Mouse (Mus musculus) kidney, adult 8-10 months (tissue): ENCODE data around the gene Skap1.
A peak's percentile ranks its signal among the peaks of the same experiment; 100 is the strongest.
"Not testable (repeated sequence)": the region's sequence is repeated elsewhere in the genome, so short reads cannot be mapped to it uniquely, and the experiment has no call there.

Source experiments
- DNase-seq, 2 experiments: peaks; one replicate each; pipeline ENCODE4 v3.0.0; 2022

The Skap1 gene

GRCm38 (mm10) chr11:96703813-96704212 lies 239.4 kb downstream of the Skap1 start:
- DNase-seq: no peak

- peak in 1 of 2 experiments; percentile 14 for DNase-seq
Observed at GRCm38 (mm10) chr11:96711268-96711667, 246.9 kb downstream of the Skap1 start.

- DNase-seq: no peak
Observed at GRCm38 (mm10) chr11:96711670-96712069, 247.3 kb downstream of the Skap1 start.

DNA sequence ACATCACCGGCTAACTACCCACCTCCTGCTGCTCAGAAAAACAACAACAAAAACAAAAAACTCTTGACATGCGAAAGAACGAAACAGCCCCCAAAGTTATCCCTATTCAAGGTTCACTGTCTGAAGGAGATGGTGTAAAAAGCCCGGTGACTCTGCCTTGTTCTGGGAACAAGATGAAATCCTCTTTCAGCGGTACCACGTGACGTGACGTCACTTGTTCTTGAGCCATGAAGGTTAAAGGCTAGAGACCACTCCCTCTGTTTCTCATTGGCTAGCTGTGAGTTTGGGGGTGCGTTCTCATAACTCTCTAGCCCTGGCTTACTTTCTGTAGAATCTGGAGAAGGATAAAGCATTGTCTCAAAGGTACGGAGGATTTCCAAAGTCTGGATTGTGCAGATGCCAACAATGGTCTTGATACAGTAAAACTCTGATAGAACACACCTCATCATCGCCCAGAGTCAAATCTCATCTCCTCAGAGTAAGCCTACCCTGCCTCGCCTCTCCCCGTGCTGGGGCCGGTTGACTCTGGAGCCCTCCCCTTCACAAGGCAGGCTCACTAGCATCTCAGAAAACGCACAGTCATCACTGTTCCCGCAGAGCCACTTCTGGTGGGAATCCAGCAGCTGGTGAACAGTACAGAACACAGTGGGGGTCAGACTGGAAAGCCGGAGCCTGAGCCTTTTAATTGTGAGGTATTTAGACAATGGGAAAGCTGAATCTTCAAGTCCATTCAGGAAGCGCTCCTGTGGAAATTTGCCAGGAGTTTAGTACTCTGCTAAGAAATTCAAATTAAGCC lies 249.0 kb downstream of the Skap1 start:
- DNase-seq: no peak

- no peak for DNase-seq
Observed at GRCm38 (mm10) chr11:96714011-96714410, 249.6 kb downstream of the Skap1 start.

DNA sequence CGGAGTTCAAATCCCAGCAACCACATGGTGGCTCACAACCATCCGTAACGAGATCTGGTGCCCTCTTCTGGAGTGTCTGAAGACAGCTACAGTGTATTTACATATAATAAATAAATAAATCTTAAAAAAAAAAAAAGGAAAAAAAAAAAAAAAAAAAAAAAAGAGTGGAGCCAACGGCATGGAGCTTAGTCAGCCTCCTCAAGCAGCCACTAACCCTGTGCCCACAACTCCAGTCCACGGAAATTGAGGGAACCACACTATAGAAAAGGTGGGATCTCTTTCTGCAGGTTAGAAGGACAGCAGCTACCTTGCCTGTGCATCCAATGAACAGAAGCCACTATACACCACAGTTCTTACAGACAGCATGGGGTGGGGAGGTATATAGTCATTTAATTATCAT lies 250.8 kb downstream of the Skap1 start:
- DNase-seq: not testable (repeated sequence)

DNA sequence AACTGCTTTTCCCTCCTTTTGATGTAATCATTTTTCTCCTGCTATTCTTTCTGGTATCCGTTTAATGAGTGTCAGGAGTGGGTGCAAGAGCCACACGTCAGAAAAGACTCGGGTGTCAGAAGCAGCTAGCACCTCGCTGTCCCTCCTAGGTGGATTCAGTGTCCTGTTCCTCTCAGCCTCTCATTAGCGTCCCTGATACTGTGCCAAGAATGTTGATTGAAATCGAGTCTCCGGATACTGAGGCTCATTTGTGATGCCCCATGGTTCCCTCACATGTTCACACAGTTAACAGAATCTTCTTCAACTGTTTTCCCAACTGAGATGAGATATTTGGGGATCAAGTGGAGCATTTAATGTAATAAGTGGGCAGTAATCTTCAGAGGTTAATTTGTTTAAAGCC lies 254.2 kb downstream of the Skap1 start:
- DNase-seq: no peak

DNA sequence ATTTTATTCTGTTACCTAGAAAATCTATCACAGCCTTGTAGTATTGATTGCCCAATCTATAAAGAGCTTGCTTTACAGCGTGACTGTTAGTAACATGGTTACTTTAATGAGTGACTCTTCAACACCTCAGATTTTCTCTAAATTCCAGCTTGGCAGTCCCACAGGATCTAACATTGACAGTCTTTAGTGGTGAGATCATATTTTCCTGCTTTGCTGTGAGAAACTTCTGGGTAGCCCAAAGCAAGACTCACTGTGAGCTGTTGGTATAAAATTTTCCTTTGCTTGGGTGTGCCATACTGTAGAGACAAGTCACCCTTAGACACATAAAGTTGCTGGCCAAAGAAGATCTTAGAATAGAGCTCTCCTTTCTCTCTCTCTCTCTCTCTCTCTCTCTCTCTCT lies 261.4 kb downstream of the Skap1 start:
- DNase-seq: no peak

- no peak for DNase-seq
Observed at GRCm38 (mm10) chr11:96728577-96728976, 264.2 kb downstream of the Skap1 start.

DNA sequence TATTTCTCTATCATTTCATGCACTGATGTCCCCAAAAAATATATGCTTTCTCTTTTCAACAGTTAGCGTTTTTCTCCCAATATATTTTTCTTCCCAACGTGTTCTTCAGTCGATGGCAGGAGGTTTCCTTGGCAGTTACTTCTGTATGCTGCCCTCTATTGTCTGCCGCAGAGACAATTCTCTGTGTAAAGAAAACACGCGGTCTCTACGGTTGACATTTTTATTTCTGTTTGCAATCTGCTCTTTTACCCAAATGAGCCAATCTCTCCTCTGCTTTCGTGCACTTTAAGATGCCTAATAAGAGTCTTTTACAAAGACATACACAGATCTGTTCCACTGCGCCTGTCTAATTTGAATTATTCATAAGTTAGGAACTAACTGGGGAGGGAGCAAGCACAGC lies 265.1 kb downstream of the Skap1 start:
- no peak for DNase-seq

- no peak for DNase-seq
Observed at GRCm38 (mm10) chr11:96730327-96730726, 265.9 kb downstream of the Skap1 start.

GRCm38 (mm10) chr11:96732657-96733056 lies 268.3 kb downstream of the Skap1 start:
- DNase-seq: peak in 1 of 2 experiments; percentile 24

DNA sequence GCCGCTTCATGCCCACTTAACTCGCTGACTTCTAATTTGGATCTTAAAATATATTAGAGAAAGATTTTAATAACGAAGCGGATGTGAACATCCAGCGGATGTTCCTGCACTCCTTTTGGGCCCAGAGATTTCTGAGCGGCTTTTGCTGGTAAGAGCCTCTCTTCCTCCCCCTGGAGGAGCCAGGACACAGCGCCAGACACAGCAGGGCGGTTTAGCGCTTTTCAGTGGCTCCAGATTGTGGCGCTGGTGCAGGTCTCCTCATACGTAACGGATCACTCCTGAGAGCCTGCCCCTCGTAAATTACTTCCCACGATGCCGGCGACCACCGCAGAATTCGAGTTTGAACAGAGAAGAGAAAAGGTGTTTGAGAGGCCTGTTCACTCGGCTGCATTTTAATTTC lies 271.5 kb downstream of the Skap1 start:
- DNase-seq: peak; percentile 29 to 51

DNA sequence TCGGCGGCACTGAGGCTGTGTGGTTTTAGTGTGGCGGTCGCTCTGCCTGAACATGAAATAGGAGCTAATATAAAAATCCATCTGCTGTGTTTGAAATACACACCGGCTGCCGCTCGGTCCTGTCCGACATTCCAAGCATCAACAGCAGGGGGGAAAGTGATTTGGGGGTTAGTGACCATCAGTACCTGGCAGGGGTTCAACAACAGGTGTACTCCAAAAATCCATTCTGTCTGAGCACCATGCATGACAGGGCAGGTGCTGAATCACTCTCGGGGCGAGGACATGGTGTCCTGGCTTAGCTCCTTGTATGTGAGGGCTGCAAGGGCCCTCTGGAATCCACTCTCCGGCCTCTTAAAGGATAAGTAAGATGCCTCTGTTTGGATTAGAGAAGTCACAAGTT lies 272.0 kb downstream of the Skap1 start:
- peak in 1 of 2 experiments; percentile 8 for DNase-seq

- DNase-seq: no peak
Observed at GRCm38 (mm10) chr11:96737673-96738471, 273.5 kb downstream of the Skap1 start.

DNA sequence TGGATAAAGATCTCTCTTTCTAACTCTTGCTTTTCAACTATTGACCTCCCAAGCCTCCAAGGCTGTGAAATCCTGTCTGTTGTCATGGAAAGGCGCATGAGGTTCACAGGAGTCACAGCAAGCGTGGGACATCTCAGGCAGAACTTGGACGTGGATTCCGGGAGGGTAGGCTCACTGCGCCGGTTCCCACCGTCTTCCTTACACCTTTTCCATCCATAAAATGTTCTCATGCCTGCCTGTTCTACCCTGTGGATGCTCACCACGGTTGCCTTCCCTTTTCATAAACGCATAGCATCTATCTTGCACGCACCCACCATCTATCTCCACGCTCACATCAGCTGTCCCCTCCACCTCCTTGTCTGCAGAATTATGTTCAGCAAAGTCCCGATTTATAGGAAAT lies 276.4 kb downstream of the Skap1 start:
- no peak for DNase-seq

DNA sequence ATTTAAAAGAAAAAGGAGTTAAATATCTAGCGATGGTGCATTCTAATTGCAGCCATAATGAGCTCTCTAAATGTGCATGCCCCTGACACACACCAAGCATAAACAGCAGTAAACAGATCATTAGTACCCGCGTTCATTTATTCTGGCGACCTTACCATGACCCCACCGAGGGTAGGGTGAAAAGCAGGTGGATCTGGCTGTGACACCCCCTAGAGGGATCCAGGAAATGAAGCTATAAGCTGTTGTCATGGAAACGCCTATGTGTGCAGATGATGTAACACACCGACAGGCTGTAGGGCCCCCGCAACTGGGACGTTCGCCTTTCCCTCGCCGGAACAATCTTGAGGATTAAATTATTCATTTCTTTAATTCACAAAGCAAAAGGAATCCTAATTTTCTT lies 277.6 kb downstream of the Skap1 start:
- no peak for DNase-seq

GRCm38 (mm10) chr11:96743000-96743399 lies 278.6 kb downstream of the Skap1 start:
- DNase-seq: no peak

DNA sequence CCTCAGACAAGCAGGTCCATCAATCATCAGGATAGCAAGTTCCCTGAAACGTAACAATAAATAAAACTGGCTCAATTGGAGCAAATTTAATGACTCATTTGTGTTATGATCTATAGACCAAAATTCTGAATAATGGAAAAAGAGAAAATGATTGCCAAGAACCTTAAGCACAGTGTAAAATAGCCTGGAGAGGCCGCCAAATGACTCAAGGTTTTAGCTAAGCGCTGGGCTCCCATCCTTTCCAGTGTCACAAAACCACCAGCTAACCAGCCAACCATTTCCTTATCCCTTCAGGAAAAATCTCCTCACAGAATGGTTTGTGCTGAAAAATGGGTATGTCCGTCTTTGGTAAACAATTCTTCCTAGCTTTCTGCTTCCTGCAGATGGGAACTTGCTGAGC lies 279.5 kb downstream of the Skap1 start:
- no peak for DNase-seq

- DNase-seq: no peak
Observed at GRCm38 (mm10) chr11:96746648-96747047, 282.3 kb downstream of the Skap1 start.

DNA sequence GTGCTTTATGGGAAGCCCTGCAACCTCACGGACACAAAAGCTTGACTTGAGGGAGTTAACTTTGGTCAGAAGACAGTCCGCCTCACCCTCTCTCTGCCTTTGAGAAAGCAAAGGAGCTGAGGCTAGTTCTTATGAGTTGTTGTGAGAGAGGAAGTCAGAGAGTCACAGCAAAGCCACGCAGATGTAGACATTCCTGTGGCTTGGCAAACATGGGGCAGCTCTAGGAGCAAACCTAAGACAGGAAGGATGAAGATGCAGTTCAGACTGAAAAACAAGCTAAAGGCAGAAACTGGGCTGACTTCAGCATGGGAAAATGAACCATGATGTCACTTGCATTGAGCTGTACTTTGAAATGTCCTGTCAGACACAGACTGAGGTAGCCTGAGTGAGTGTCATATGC lies 283.2 kb downstream of the Skap1 start:
- DNase-seq: no peak

DNA sequence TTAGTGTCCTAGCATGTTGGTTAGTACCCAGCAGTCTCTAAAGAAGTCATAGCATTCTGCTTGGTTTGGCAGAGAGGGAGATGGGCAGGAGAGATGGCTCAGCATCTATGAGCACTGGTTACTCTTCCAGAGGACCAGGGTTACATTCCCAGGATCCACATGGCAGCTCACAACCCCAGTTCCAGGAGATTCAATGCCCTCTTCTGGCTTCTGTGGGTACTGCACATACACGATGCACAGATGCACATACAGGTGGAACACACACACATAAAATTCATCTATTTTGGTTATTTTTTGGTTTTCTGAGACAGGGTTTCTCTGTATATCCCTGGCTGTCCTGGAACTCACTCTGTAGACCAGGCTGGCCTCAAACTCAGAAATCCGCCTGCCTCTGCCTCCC lies 290.9 kb downstream of the Skap1 start:
- no peak for DNase-seq

DNA sequence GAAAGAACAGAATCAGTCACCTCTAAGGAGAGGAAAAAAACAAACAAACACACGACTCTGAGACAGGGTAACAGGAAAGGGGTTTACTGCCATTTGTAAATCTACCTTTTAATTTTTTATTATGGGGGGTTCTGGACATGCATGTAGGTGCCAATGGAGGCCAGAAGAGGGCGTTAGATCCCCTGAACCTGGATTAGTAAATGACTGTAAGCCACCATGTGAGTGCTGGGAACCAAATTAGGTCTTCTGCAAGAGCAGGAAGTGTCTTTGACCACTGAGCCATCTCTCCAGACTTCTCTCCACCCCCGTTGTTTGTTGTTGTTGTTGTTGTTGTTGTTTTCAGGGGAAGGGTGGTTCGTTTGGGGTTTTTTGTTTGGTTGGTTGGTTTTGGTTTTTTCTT lies 293.0 kb downstream of the Skap1 start:
- DNase-seq: no peak

DNA sequence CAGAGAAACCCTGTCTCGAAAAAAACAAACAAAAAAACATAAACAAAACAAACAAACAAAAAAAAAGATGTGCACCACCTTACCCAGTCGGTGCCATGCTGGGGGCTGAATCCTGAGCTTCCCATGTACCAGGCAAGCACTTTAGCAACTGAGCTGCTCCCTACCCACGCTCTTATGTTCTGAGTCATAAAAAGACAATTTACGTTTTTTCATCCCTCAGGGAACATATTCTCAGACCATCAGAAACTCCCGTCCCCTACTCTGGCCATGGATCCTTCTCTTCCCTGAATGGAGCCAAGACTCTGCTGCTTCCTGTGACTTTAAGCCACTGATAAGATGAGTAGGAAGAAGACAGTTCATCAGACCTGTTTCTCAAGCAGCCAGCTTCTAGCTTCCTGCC lies 294.0 kb downstream of the Skap1 start:
- DNase-seq: no peak
